Mouse (Mus musculus) stomach, embryonic 14.5 days (tissue): ENCODE data around the gene Tasp1. TPM values are rescaled to one million over a fixed set of nuclear protein-coding genes. Genes with fewer than 3 reads are reported as not detected.

Experiments used
- ATAC-seq: fragments of 200-750 bp; cut with Nextera tagmentation; 2 replicates; pipeline ENCODE4 v1.8.0; 2017; ENCODE audit warnings: low read depth, moderate TSS enrichment; ENCODE audit not compliant: insufficient number of reproducible peaks, insufficient read depth, low FRiP score
- H3K27ac ChIP-seq: fragments of 300-500 bp; sonication (generic); 2 replicates; pipeline ENCODE4 v1.5.1; 2014; ENCODE audit warnings: mild to moderate bottlenecking, low read length, moderate library complexity, mixed read lengths
- H3K27me3 ChIP-seq: fragments of 300-500 bp; sonication (generic); 2 replicates; pipeline ENCODE4 v1.6.1; 2014; ENCODE audit warnings: low read length, control low read depth, mixed read lengths; ENCODE audit not compliant: control insufficient read depth, insufficient read depth
- H3K36me3 ChIP-seq: fragments of 300-500 bp; sonication (generic); 2 replicates; pipeline ENCODE4 v1.6.1; 2014; ENCODE audit warnings: mild to moderate bottlenecking, control low read depth, low read length, moderate library complexity, mixed read lengths; ENCODE audit not compliant: control insufficient read depth, insufficient read depth
- H3K4me1 ChIP-seq: fragments of 300-500 bp; sonication (generic); 2 replicates; pipeline ENCODE4 v1.6.1; 2014; ENCODE audit warnings: low read length, control low read depth, mixed read lengths; ENCODE audit not compliant: control insufficient read depth, insufficient read depth
- H3K4me2 ChIP-seq: fragments of 300-500 bp; sonication (generic); replicated peaks from 2 replicates; pipeline ENCODE4 v1.6.1; 2014; ENCODE audit warnings: low read depth, low read length, control low read depth
- H3K4me3 ChIP-seq: fragments of 300-500 bp; sonication (generic); 2 replicates; pipeline ENCODE4 v1.5.1; 2014; ENCODE audit warnings: low read depth, low read length, control low read depth
- H3K9ac ChIP-seq: fragments of 300-500 bp; sonication (generic); replicated peaks from 2 replicates; pipeline ENCODE4 v1.6.1; 2014; ENCODE audit warnings: low read depth, mild to moderate bottlenecking, control low read depth, low read length, moderate library complexity, mixed read lengths
- H3K9me3 ChIP-seq: fragments of 300-500 bp; sonication (generic); 2 replicates; pipeline ENCODE4 v1.6.1; 2016; ENCODE audit warnings: low read depth, low read length, control low read depth; ENCODE audit not compliant: control insufficient read depth
- WGBS: fragments of 180-500 bp; shearing (Covaris S2); extraction: QIAGEN DNeasy Blood & Tissue Kit; methylation state at CpG from one replicate; pipeline ENCODE4 v1.1.7; 2014; 5-methylcytosine and 5-hydroxymethylcytosine counted together
- polyA plus RNA-seq: library from polyadenylated mRNA; unstranded; fragments of >200 nt; fragmentation: Nextera tagmentation; extraction: Ambion mirVana; gene quantifications from 2 replicates; pipeline ENCODE4 v1.2.1, GENCODE M21; 2014

Gene Tasp1
- polyA plus RNA-seq, result 23.4 and 24.6 TPM in 2 replicates

DNA sequence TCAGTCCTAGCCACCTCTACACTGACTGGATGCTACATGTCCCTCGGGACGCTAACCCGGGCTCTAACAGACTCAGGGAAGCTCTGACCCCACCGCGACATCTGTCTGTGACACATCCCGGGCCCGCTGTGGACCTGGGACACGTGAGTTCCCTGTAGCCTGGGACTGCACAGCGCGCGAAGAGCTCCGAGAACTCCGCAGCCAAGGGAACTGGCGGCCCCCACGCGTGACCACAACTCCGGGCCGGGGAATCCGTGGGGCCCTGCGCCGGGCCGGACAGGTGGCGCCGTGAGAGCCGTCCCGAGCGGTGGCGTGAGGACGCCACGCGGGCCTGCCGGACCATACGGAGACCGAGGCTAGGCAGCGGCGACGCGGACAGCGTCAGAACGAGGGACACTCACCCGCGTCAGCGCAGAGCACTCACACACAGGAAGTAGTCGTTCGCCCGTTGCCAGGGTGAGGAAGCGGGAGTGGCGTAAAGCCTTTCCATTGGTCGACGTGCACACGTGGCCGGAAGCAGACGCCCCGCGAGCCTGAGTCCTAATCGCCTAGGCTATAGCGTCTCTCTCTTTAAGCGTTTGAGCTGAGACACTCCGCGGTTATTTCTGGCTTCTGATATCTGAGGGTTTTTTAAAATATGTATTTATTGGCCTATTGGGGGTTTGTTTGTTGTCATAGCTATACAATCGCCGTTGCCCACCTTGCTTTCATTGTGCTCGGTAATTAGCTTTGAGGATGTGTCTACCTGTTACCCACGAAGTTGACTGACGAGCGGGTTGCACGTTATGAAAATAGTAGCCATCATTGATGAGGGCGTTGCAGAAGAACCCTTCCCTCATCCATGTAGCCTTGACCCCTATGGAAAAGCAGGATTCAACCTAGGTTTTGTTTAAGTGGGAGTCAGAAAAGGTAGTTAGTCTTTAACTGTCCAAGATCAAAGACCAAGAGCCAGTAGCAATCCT, at the start of gene Tasp1:
Gene Tasp1 (minus strand): TSS at position 453 of the 962 bp plus-strand sequence.
- Histone ChIP-seq H3K9ac (peak within 1 kb of the TSS; percentile 75), H3K4me3 (peak within 1 kb of the TSS; percentile 74), H3K36me3 (no peaks in the 10 kb centered on the region), H3K27me3 (no peaks in the 10 kb centered on the region), H3K27ac (peak within 1 kb of the TSS; percentile 84; the same call in 1 of the 2 replicates), H3K4me2 (peak within 1 kb of the TSS; percentile 68), H3K4me1 (no peaks in the 10 kb centered on the region), H3K9me3 (no peaks in the 10 kb centered on the region)
- peak; percentile 100 for ATAC-seq
- WGBS, result 1% methylated on average over 68 of the region's 68 CpGs

DNA sequence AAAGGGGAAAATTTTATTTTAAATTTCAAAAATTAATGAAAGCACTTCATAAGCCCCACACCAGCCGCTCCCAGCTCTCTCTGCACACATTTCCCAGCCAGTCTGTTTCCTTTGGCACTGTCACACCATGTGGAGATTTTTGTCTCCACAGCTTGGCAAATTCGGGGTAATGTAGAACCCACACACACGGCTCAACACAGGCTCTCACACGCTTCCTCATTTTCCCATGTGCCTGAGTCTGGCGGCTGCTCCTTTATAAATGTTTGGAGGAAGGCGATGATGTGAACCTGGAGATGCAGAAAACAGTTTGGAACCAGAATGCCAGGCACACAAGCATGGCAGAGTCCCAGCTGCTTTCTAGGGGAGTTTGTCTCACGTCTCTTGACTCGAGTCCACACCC, 47.2 kb upstream of the Tasp1 start:
- Histone ChIP-seq H3K4me1 (no peaks in the 10 kb centered on the region), H3K36me3 (no peaks in the 10 kb centered on the region), H3K4me2 (no peak overlapping the region), H3K4me3 (no peak overlapping the region), H3K9ac (no peak overlapping the region), H3K9me3 (no peaks in the 10 kb centered on the region), H3K27me3 (no peaks in the 10 kb centered on the region), H3K27ac (no peak overlapping the region)
- ATAC-seq, result no peak
- WGBS, result 89% methylated on average over 8 of the region's 8 CpGs

DNA sequence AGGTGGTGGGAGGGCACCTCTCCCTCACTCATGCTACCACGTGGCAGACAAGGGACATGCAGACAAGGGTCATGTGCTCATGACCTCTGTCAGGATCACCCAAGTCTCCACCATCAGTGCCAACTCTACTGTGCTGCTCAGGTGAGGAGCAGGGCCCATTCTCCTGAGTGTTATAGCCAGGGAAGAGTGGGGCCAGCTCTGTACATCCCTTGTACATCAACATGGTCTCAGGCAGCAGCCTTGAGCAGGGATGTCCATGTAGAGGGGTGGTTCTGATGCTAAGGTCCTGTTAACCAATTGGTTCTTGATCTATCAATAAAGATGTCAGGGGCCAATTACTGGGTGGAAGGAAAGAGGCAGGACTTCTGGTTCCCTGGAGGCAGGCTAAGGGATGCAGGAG, 42.3 kb upstream of the Tasp1 start:
- Histone ChIP-seq H3K9ac (no peak overlapping the region), H3K36me3 (no peaks in the 10 kb centered on the region), H3K4me2 (no peak overlapping the region), H3K27ac (no peak overlapping the region), H3K4me1 (no peaks in the 10 kb centered on the region), H3K27me3 (no peaks in the 10 kb centered on the region), H3K9me3 (no peaks in the 10 kb centered on the region), H3K4me3 (no peak overlapping the region)
- WGBS, result 39% methylated on average over 1 of the region's 1 CpGs
- ATAC-seq, result no peak

DNA sequence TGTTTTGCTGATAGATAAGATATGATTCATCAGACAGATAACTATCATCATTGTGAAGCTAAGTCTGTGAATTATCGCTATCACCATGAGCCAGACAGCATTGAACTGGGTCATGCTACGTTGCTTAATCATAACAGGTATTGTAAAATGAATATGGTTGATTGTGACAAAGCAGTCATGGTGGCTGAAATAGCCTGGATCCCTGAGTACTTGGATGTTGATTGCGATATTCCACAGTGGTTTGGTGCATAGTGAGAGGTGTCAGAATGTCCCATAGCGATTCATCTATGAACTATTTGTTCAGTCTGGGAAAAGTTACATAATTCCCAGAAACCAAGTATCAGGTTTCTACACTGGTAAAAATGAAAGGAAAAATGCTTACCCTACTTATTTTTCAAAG, 41.0 kb upstream of the Tasp1 start:
- no peak for ATAC-seq
- H3K9ac ChIP-seq, result no peak overlapping the region

DNA sequence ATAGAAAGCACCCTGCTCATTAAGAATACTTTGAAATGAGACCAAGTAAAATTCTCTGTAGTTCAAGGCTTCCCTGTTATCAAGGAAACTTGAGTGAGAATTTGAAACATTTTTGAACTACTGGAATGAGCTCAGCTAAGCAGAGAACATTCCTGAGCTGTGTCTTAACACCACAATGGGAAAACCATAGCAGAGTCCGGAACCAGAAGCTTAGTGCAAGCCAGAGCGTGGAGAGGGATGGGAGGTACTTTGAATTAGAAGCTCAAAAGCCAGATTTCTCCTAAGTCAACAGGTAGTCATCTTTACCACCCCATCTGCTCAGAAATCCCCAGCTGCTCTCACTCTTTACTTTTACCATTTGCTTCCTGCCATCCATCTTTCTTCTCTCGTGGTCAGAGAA, 38.3 kb upstream of the Tasp1 start:
- Histone ChIP-seq H3K36me3 (no peaks in the 10 kb centered on the region), H3K27me3 (no peaks in the 10 kb centered on the region), H3K27ac (no peak overlapping the region), H3K9ac (no peak overlapping the region), H3K4me1 (no peaks in the 10 kb centered on the region), H3K4me3 (no peak overlapping the region), H3K9me3 (no peaks in the 10 kb centered on the region), H3K4me2 (no peak overlapping the region)
- no peak for ATAC-seq
- WGBS, result 58% methylated on average over 3 of the region's 3 CpGs

More for the DNA sequence above, 41.0 kb upstream of the Tasp1 start:
- H3K4me1 ChIP-seq, result no peaks in the 10 kb centered on the region
- no peak overlapping the region for H3K27ac ChIP-seq
- H3K4me2 ChIP-seq, result no peak overlapping the region
- H3K4me3 ChIP-seq, result no peak overlapping the region
- no peaks in the 10 kb centered on the region for H3K27me3 ChIP-seq
- WGBS, result 86% methylated on average over 4 of the region's 4 CpGs
- no peaks in the 10 kb centered on the region for H3K9me3 ChIP-seq
- H3K36me3 ChIP-seq, result no peaks in the 10 kb centered on the region

DNA sequence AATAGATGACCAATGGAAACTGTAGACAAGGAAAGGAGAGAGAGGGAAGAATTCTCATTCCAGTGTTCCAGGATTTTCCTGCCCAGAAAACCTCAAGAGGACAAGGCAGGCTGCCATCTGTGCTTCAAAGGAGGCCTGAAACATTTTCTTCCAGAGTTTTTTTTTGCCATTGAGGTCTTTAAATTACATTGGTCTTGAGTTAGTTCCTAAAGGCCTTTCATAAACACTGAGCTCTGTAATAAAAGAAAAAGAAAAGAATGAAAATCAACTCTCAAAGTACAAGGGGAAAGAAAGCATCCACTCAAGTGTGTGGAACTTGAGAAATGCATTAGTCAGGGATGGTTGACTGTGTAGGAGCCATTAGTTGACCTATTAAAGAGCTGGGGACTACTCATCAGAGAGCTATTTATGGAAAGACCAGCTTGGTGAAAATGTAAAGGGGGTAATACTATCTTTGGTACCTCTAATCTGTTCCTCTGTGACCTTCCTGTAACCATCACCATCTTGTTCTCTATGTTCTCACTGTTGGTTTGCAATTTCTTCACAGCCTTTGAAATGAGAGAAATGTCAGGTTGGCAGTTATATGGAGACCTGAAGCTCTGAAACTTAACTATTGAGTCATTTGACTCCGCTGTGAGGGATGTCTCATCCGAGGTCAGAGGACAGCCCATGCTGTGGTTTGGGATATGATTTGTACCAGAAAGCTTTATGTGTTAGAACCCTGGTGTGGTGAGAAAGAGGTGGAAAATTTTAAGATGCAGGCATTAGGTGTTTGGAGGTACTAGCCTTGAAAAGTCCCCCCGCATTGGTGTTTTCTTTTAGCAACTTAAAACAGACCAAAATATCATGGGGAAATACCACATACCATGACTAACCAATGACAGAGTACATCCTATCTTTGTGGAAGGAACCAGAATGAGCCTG, 34.2 kb upstream of the Tasp1 start:
- no peak for ATAC-seq
- H3K27me3 ChIP-seq, result no peaks in the 10 kb centered on the region

DNA sequence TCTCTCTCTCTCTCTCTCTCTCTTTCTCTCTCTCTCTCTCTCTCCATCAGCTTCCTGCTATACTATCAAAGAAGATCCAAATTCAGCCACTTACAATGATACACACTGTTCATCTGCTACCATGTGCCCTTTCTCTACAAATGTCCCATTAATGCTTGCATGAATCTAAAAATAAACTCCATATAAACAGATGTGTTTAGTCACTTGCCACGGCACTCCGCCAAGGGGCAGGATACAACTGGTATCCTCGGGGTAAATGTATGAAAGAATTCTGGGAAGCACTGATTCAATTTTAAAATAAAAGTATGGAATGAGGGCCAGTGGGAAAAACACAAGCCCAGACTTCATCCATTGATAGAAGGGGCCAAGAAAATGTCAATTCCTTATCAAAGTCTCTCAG, 33.4 kb upstream of the Tasp1 start:
- Histone ChIP-seq H3K27ac (no peak overlapping the region), H3K4me1 (no peaks in the 10 kb centered on the region), H3K36me3 (no peaks in the 10 kb centered on the region), H3K9ac (no peak overlapping the region), H3K27me3 (no peaks in the 10 kb centered on the region), H3K4me2 (no peak overlapping the region), H3K4me3 (no peak overlapping the region), H3K9me3 (no peaks in the 10 kb centered on the region)
- WGBS, result 71% methylated on average over 3 of the region's 3 CpGs
- no peak for ATAC-seq

More for the DNA sequence above, 34.2 kb upstream of the Tasp1 start:
- Histone ChIP-seq H3K9me3 (no peaks in the 10 kb centered on the region), H3K36me3 (no peaks in the 10 kb centered on the region), H3K4me3 (no peak overlapping the region), H3K4me1 (no peaks in the 10 kb centered on the region), H3K27ac (no peak overlapping the region), H3K9ac (no peak overlapping the region), H3K4me2 (no peak overlapping the region)
- WGBS, result 85% methylated on average over 3 of the region's 3 CpGs

DNA sequence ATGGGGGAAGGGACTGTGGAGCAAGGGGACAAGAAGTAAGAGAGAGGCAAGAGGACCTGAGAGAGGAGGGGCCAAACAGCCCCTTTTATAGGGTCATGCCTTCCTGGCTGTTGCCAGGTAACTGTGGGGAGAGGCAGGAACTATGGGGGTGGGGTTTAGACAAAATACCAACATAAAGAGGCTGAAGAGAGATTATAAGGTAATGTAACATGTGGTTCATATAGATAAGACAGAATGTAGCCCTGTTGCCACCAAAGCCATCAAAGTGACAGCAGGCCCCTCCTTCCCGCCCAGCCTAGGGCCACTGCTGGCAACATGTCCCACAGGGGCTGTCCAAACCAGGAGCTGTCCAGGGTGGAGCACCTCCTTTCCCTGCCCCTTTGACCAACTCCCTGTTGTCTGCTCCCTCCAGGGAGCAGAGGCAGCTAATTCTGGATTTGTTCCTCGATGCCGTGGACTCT, 30.6 kb upstream of the Tasp1 start:
- H3K36me3 ChIP-seq, result no peaks in the 10 kb centered on the region
- no peak overlapping the region for H3K9ac ChIP-seq
- no peaks in the 10 kb centered on the region for H3K9me3 ChIP-seq
- H3K4me1 ChIP-seq, result no peaks in the 10 kb centered on the region
- no peaks in the 10 kb centered on the region for H3K27me3 ChIP-seq
- H3K27ac ChIP-seq, result no peak overlapping the region
- ATAC-seq, result peak; percentile 82; the same call in 1 of the 2 replicates
- H3K4me2 ChIP-seq, result no peak overlapping the region
- 62% methylated on average over 3 of the region's 3 CpGs for WGBS
- no peak overlapping the region for H3K4me3 ChIP-seq
